Mouse (Mus musculus) heart, embryonic 16.5 days (tissue): ENCODE measurements around the gene Fam219b. TPM values are rescaled to one million over a fixed set of nuclear protein-coding genes. Genes with fewer than 3 reads are reported as not detected.

Experiments
- ATAC-seq: fragments of 200-750 bp; cut with Nextera tagmentation; replicated peaks from 2 replicates; pipeline ENCODE4 v1.8.0; 2017; ENCODE audit warnings: moderate number of reproducible peaks; ENCODE audit not compliant: insufficient read depth, low FRiP score; ENCODE audit errors: extremely low read depth
- H3K27ac ChIP-seq: fragments of 300-500 bp; sonication (generic); 2 replicates; pipeline ENCODE4 v1.5.1; 2014; ENCODE audit warnings: mild to moderate bottlenecking, low read length, control low read depth, moderate library complexity
- H3K27me3 ChIP-seq: fragments of 300-500 bp; sonication (generic); 2 replicates; pipeline ENCODE4 v1.6.1; 2014; ENCODE audit warnings: low read length, mixed read lengths; ENCODE audit not compliant: control insufficient read depth, insufficient read depth
- H3K36me3 ChIP-seq: fragments of 300-500 bp; sonication (generic); 2 replicates; pipeline ENCODE4 v1.6.1; 2014; ENCODE audit not compliant: control insufficient read depth, insufficient read depth
- H3K4me1 ChIP-seq: fragments of 300-500 bp; sonication (generic); 2 replicates; pipeline ENCODE4 v1.6.1; 2014; ENCODE audit warnings: low read length, mixed read lengths; ENCODE audit not compliant: control insufficient read depth, insufficient read depth
- H3K4me2 ChIP-seq: fragments of 300-500 bp; sonication (generic); 2 replicates; pipeline ENCODE4 v1.6.1; 2014; ENCODE audit warnings: low read depth, mild to moderate bottlenecking, control low read depth, low read length
- H3K4me3 ChIP-seq: fragments of 300-500 bp; sonication (generic); 2 replicates; pipeline ENCODE4 v1.5.1; 2014; ENCODE audit warnings: mild to moderate bottlenecking, control low read depth, low read length
- H3K9ac ChIP-seq: fragments of 300-500 bp; sonication (generic); 2 replicates; pipeline ENCODE4 v1.6.1; 2014; ENCODE audit warnings: low read length, control low read depth
- H3K9me3 ChIP-seq: fragments of 300-500 bp; sonication (generic); replicated peaks from 2 replicates; pipeline ENCODE4 v1.6.1; 2016; ENCODE audit warnings: low read length; ENCODE audit not compliant: control insufficient read depth
- WGBS: fragments of 180-500 bp; shearing (Covaris S2); extraction: QIAGEN DNeasy Blood & Tissue Kit; methylation state at CpG from one replicate; pipeline ENCODE4 v1.1.7; 2014; 5-methylcytosine and 5-hydroxymethylcytosine counted together
- polyA plus RNA-seq: library from polyadenylated mRNA; unstranded; fragments of >200 nt; fragmentation: Nextera tagmentation; extraction: Ambion mirVana; gene quantifications from 2 replicates; pipeline ENCODE4 v1.2.1, GENCODE M21; 2015

Gene Fam219b
- polyA plus RNA-seq, 1 experiment from 2014 or later, result 13.4 TPM

DNA sequence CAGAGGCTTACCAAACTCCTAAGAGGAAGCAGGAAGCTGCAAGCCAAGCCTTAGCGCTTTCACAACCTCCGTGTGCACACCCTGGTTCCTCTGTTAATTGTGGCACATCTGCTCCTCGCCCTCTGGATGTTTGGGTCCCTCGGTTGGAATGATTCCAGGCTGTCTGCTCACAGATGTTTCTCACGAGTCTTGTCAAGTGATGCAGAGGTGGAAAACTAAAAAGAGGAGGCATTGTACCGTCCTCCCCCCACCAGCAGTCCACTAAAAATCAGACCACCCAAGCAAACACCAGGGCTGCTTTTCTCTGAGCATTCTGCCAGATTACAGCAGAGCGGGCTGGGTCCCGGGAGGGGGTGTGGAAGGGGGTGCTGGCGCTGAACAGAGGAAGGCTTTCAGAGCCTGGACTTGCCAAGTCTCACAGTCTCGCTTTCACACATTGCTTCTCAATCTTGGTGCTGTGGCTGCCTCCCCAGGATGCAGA is 28.5 kb downstream of the Fam219b start:
- H3K36me3 ChIP-seq, result peaks cover 3% of the 10 kb centered on the region; the same call in 1 of the 2 replicates
- H3K27ac ChIP-seq, result 0 out of 2 replicates have a peak overlapping the region, but pooled peaks have one; percentile 2
- H3K27me3 ChIP-seq, result no peaks in the 10 kb centered on the region
- 33% methylated on average over 10 of the region's 10 CpGs for WGBS
- no peak for ATAC-seq
- no peaks in the 10 kb centered on the region for H3K9me3 ChIP-seq
- peaks cover 31% of the 10 kb centered on the region for H3K4me1 ChIP-seq
- 0 out of 2 replicates have a peak overlapping the region, but pooled peaks have one; percentile 6 for H3K4me2 ChIP-seq
- no peak overlapping the region for H3K9ac ChIP-seq
- no peak overlapping the region for H3K4me3 ChIP-seq

DNA sequence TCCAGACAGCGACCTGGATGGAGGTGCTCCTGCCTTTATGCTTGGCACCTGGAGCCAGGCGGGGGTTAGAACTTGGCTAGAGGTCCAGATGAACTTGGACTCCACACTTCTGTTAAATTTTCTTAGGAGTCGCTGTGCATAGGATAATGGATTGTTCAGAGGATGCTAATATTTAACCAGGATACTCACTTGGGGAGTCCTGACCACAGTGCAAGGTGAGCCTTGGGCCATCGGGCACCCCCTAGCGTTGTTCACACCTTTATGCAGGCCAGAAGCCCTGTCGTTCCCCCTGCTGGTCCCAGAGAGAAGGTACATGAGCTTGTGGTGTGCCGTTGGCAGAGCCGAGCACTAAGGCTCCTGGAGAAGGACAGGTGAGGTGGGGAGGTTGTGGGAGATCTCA is 29.5 kb downstream of the Fam219b start:
- Histone ChIP-seq H3K4me1 (peaks cover 25% of the 10 kb centered on the region), H3K9me3 (no peaks in the 10 kb centered on the region), H3K9ac (no peak overlapping the region), H3K36me3 (peaks cover 3% of the 10 kb centered on the region; the same call in 1 of the 2 replicates), H3K4me2 (no peak overlapping the region), H3K4me3 (no peak overlapping the region), H3K27ac (no peak overlapping the region), H3K27me3 (no peaks in the 10 kb centered on the region)
- 59% methylated on average over 8 of the region's 8 CpGs for WGBS
- no peak for ATAC-seq

- Histone ChIP-seq H3K36me3 (peaks cover 3% of the 10 kb centered on the region; the same call in 1 of the 2 replicates), H3K9me3 (no peaks in the 10 kb centered on the region), H3K27ac (no peak overlapping the region), H3K27me3 (no peaks in the 10 kb centered on the region), H3K9ac (no peak overlapping the region), H3K4me2 (no peak overlapping the region), H3K4me1 (peaks cover 11% of the 10 kb centered on the region), H3K4me3 (no peak overlapping the region)
- WGBS, result 68% methylated on average over 6 of the region's 6 CpGs
- ATAC-seq, result no peak
These were observed 31.2 kb downstream of the Fam219b start for GRCm38 (mm10) chr9:57568500-57568899.

DNA sequence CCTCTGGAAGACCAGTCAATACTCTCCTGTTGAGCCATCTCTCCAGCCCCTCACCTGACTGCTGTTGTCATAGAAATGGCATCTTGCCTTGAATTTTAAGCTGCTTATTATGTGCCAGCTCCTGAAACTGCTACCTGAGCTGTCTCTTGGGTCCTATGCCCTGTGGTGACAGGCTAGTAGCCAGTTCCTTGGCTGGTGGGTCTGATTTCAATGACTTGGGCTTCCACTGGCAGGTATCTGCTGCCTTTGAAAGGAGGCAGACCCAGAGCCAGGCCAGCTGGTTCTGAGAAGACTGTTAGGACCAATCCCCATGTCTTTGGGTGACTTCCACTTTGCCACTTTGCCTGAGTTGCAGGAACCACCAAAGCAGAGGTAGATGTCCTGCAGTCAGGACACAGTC is 37.1 kb downstream of the Fam219b start:
- Histone ChIP-seq H3K27me3 (no peaks in the 10 kb centered on the region), H3K4me2 (no peak overlapping the region), H3K9me3 (no peaks in the 10 kb centered on the region), H3K4me1 (no peaks in the 10 kb centered on the region), H3K4me3 (no peak overlapping the region), H3K27ac (no peak overlapping the region), H3K36me3 (peaks cover 12% of the 10 kb centered on the region), H3K9ac (no peak overlapping the region)
- ATAC-seq, result no peak

- Histone ChIP-seq H3K36me3 (peaks cover 18% of the 10 kb centered on the region), H3K4me2 (no peak overlapping the region), H3K27me3 (no peaks in the 10 kb centered on the region), H3K27ac (no peak overlapping the region), H3K9ac (no peak overlapping the region), H3K4me3 (no peak overlapping the region), H3K9me3 (no peaks in the 10 kb centered on the region), H3K4me1 (no peaks in the 10 kb centered on the region)
- 61% methylated on average over 3 of the region's 3 CpGs for WGBS
- no peak for ATAC-seq
These were observed 38.2 kb downstream of the Fam219b start for GRCm38 (mm10) chr9:57575577-57575976.

- no peak overlapping the region for H3K9ac ChIP-seq
- no peaks in the 10 kb centered on the region for H3K27me3 ChIP-seq
- H3K27ac ChIP-seq, result no peak overlapping the region
- H3K4me1 ChIP-seq, result no peaks in the 10 kb centered on the region
- ATAC-seq, result no peak
- no peaks in the 10 kb centered on the region for H3K9me3 ChIP-seq
- 68% methylated on average over 6 of the region's 6 CpGs for WGBS
- no peak overlapping the region for H3K4me3 ChIP-seq
- no peak overlapping the region for H3K4me2 ChIP-seq
- H3K36me3 ChIP-seq, result peaks cover 31% of the 10 kb centered on the region
These were observed 40.0 kb downstream of the Fam219b start for GRCm38 (mm10) chr9:57577144-57577849.

DNA sequence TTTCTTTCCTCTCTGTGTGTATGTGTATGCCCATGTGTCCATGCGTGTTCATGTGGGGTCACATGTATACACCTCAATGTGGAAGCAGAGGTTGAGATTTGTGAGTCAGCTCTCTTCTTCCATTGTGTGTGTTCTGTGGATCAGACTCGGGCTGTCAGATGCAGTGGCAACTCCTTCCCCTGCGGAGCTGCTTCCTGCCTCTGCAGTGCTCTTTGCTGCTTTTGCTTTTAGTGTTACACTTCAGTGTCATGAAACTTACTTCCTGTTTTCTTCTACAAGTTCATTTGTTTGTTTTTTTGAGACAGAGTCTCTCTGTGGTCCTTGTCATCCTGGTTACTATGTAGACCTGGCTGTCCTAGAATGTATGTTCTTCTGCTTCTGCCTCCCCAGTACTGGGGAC is 47.7 kb downstream of the Fam219b start:
- H3K9me3 ChIP-seq, result no peaks in the 10 kb centered on the region
- WGBS, result 73% methylated on average over 3 of the region's 3 CpGs
- peaks cover 37% of the 10 kb centered on the region for H3K36me3 ChIP-seq
- no peak for ATAC-seq
- H3K9ac ChIP-seq, result no peak overlapping the region
- no peaks in the 10 kb centered on the region for H3K27me3 ChIP-seq
- H3K4me1 ChIP-seq, result peaks cover 8% of the 10 kb centered on the region; the same call in 1 of the 2 replicates
- no peak overlapping the region for H3K27ac ChIP-seq
- H3K4me2 ChIP-seq, result no peak overlapping the region
- H3K4me3 ChIP-seq, result no peak overlapping the region

- Histone ChIP-seq H3K9me3 (no peaks in the 10 kb centered on the region), H3K4me3 (peak within 1 kb of the TSS; percentile 76), H3K27ac (peak within 1 kb of the TSS; percentile 84), H3K36me3 (peaks cover 18% of the 10 kb centered on the region), H3K27me3 (no peaks in the 10 kb centered on the region), H3K4me1 (peaks cover 11% of the 10 kb centered on the region; the same call in 1 of the 2 replicates), H3K9ac (peak within 1 kb of the TSS; percentile 87), H3K4me2 (peak within 1 kb of the TSS; percentile 94)
- ATAC-seq, result peak; percentile 85
- under 1% methylated on average over 58 of the region's 58 CpGs for WGBS
These were observed 52.1 kb downstream of the Fam219b start, which contains the start of gene Ulk3 for GRCm38 (mm10) chr9:57589224-57590126. Gene Ulk3 (plus strand): TSS chr9:57589452.

DNA sequence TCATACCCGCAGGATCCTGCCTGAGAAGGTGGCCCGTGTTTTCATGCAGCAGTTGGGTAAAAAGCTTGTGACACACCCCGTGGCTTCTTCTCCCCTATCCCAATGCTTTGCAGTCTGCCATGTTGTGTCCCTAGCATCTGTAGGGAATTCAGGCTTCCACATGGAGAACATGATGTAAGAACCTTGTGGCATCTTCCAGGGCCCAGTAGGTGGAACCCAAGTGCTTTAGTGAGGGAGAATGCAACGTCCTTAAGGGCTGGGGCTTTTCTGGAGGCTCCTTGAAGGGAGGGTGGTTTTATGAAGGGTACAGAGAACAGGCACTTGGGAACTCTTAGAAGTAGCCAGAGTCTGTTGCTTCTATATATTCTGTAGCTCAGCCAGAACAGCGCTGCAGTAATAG is 53.4 kb downstream of the Fam219b start:
- no peak overlapping the region for H3K9ac ChIP-seq
- no peaks in the 10 kb centered on the region for H3K9me3 ChIP-seq
- H3K4me1 ChIP-seq, result peaks cover 11% of the 10 kb centered on the region; the same call in 1 of the 2 replicates
- H3K27me3 ChIP-seq, result no peaks in the 10 kb centered on the region
- 31% methylated on average over 5 of the region's 5 CpGs for WGBS
- H3K27ac ChIP-seq, result no peak overlapping the region
- peaks cover 18% of the 10 kb centered on the region for H3K36me3 ChIP-seq
- H3K4me3 ChIP-seq, result no peak overlapping the region
- ATAC-seq, result no peak
- no peak overlapping the region for H3K4me2 ChIP-seq
